Mouse (Mus musculus) gastrocnemius, adult 2 months (tissue): ENCODE data around the gene Msantd1. TPM values are rescaled to one million over a fixed set of nuclear protein-coding genes. Genes with fewer than 3 reads are reported as not detected.

Source experiments
- DNase-seq: peaks from one replicate; pipeline ENCODE4 v3.0.0; 2022
- H3K27ac ChIP-seq: fragments of 200-600 bp; 2 replicates; pipeline ENCODE4 v1.8.1; 2022; ENCODE audit warnings: mild to moderate bottlenecking
- H3K4me3 ChIP-seq: fragments of 200-600 bp; 2 replicates; pipeline ENCODE4 v1.8.1; 2022; ENCODE audit warnings: mild to moderate bottlenecking, moderate library complexity
- CTCF ChIP-seq: fragments of 200-600 bp; IDR thresholded peaks from 2 replicates; pipeline ENCODE4 v1.8.1; 2022; ENCODE audit warnings: antibody characterized with exemption, mild to moderate bottlenecking, moderate library complexity
- intact Hi-C: fragments of 180-260 bp; cut with DNase I; formaldehyde crosslinking; loops from one replicate; pipeline ENCODE4 v1.15.1; 2025
- total RNA-seq, 2 experiments: library from RNA; stranded (reverse); gene quantifications; 2 replicates each; pipeline ENCODE4 v1.2.3; 2021

Msantd1 gene
- total RNA-seq, 2 experiments from 2014 or later: 0.33 to 1.1 TPM

GRCm38 (mm10) chr5:34908726-34909633, 1.2 kb downstream of the Msantd1 start:
- intact Hi-C loops: no loop called here
- H3K4me3 ChIP-seq: no peak overlapping the region
- H3K27ac ChIP-seq: no peak overlapping the region
- DNase-seq: no peak
- TF ChIP-seq CTCF: no peak

GRCm38 (mm10) chr5:34909634-34910503, 2.1 kb downstream of the Msantd1 start:
- intact Hi-C loops: no loop called here
- Histone ChIP-seq H3K4me3 (no peak overlapping the region), H3K27ac (no peak overlapping the region)
- no peak for TF ChIP-seq CTCF
- DNase-seq: no peak

GRCm38 (mm10) chr5:34910504-34910815, 2.6 kb downstream of the Msantd1 start:
- Histone ChIP-seq H3K27ac (no peak overlapping the region), H3K4me3 (no peak overlapping the region)
- intact Hi-C loops: no loop called here
- no peak for DNase-seq
- no peak for TF ChIP-seq CTCF

- Histone ChIP-seq H3K27ac (no peak overlapping the region), H3K4me3 (no peak overlapping the region)
- intact Hi-C loops: loop anchor here (1.0 to 5.0 kb wide), 3 partner anchors 69 to 128 kb away; no protein-coding TSS in a partner anchor
- peak; percentile 98 for TF ChIP-seq CTCF
- peak; percentile 71 for DNase-seq
Observed at GRCm38 (mm10) chr5:34915801-34916200, 8.0 kb downstream of the Msantd1 start.

- DNase-seq: no peak
- no peak overlapping the region for H3K4me3 ChIP-seq
- no peak for TF ChIP-seq CTCF
- H3K27ac ChIP-seq: no peak overlapping the region
- intact Hi-C loops: loop anchor here (5.0 kb wide), 1 partner anchor 110 kb away; no protein-coding TSS in a partner anchor
Observed at GRCm38 (mm10) chr5:34917234-34917655, 9.4 kb downstream of the Msantd1 start.

GRCm38 (mm10) chr5:34918785-34919184, 11.0 kb downstream of the Msantd1 start:
- no peak for DNase-seq
- intact Hi-C loops: loop anchor here (5.0 kb wide), 1 partner anchor 109 kb away; no protein-coding TSS in a partner anchor
- no peak overlapping the region for H3K27ac ChIP-seq
- no peak overlapping the region for H3K4me3 ChIP-seq
- TF ChIP-seq CTCF: no peak

GRCm38 (mm10) chr5:34922531-34922930, 14.7 kb downstream of the Msantd1 start:
- Histone ChIP-seq H3K27ac (no peak overlapping the region), H3K4me3 (no peak overlapping the region)
- DNase-seq: no peak
- intact Hi-C loops: no loop called here
- no peak for TF ChIP-seq CTCF

GRCm38 (mm10) chr5:34923920-34924319, 16.1 kb downstream of the Msantd1 start:
- intact Hi-C loops: no loop called here
- H3K4me3 ChIP-seq: no peak overlapping the region
- no peak overlapping the region for H3K27ac ChIP-seq
- no peak for DNase-seq
- TF ChIP-seq CTCF: no peak

GRCm38 (mm10) chr5:34924519-34924918, 16.7 kb downstream of the Msantd1 start:
- Histone ChIP-seq H3K27ac (no peak overlapping the region), H3K4me3 (no peak overlapping the region)
- TF ChIP-seq CTCF: no peak
- intact Hi-C loops: no loop called here
- DNase-seq: peak; percentile 45

- no peak for TF ChIP-seq CTCF
- Histone ChIP-seq H3K4me3 (no peak overlapping the region), H3K27ac (no peak overlapping the region)
- no peak for DNase-seq
- intact Hi-C loops: loop anchor here (2.0 kb wide), 1 partner anchor 23 kb away; no protein-coding TSS in a partner anchor
Observed at GRCm38 (mm10) chr5:34927648-34928047, 19.8 kb downstream of the Msantd1 start.

- DNase-seq: no peak
- H3K27ac ChIP-seq: peak overlapping the region; percentile 76
- TF ChIP-seq CTCF: no peak
- H3K4me3 ChIP-seq: no peak overlapping the region
- intact Hi-C loops: no loop called here
Observed at GRCm38 (mm10) chr5:34930151-34930975, 22.6 kb downstream of the Msantd1 start.

GRCm38 (mm10) chr5:34931091-34931490, 23.3 kb downstream of the Msantd1 start:
- peak overlapping the region; percentile 76 for H3K27ac ChIP-seq
- DNase-seq: no peak
- intact Hi-C loops: no loop called here
- TF ChIP-seq CTCF: no peak
- no peak overlapping the region for H3K4me3 ChIP-seq
